Mouse (Mus musculus) heart, postnatal 10 days (tissue): ENCODE measurements at regions not wholly inside any gene's neighbourhood (a gene's known extent, or its start where the extent isn't known, plus 50 kb on each side); places are given as distances from the start of the nearest gene placed in this dataset.
A peak's percentile ranks its signal among the peaks of the same experiment; 100 is the strongest.
"Not testable (repeated sequence)": the region's sequence is repeated elsewhere in the genome, so short reads cannot be mapped to it uniquely, and the experiment has no call there.

Experiments
- DNase-seq, 2 experiments: peaks; one replicate each; pipeline ENCODE4 v3.0.0; 2021
- intact Hi-C: fragments of 180-260 bp; cut with DNase I; formaldehyde crosslinking; loops from one replicate; pipeline ENCODE4 v1.15.1; 2025

DNA sequence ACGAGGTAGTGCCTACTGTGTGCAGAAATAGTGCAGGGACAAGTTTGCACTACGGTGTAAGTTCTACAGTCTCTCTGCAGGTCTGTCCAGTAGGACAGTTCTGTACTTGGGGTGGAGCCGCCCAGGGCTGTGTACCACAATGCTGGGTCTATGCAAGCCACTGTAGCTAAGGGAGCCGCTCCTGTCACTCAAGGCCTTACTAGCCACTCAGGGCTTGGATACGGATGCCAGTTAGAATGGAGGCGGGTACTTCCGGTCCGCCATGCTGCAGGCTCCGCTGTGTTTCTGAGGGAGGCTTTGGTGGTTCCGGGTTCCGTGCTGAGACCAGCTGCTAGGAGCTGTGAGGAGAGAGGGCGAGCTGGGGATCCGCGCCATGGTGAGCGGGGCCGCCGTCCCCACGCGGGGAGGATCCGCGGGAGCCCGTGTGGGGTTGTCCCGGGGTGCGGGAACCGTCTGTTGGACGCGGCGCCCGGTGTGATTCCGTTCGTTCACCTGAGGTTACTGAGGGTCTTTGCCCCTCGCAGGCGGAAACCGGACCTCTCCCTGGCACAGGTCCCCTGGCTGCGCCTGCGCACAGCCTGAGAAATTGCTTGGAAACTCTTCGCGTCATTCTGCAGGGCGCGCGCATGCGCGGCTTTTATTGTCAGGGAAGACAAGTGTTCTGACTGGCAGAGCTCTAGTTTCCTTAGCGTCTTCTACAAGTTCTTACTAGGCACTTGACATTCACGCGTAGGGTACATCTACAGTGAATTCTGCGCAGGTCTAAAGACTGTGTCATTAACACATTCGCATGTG, 51.0 kb upstream of the Zfp873 start:
- intact Hi-C loops: not testable (repeated sequence)
- DNase-seq: peak; percentile 71 to 77
